Mouse (Mus musculus) cortical plate, adult 2 months (tissue): ENCODE results near the gene Klk12.

Experiments
- CTCF ChIP-seq: fragments of 200-500 bp; IDR thresholded peaks from 2 replicates; pipeline ENCODE4 v1.5.1; 2011; ENCODE audit warnings: mild to moderate bottlenecking, control low read depth, low read length; ENCODE audit not compliant: insufficient read depth; ENCODE audit errors: extremely low read depth
- POLR2A ChIP-seq: fragments of 200-500 bp; IDR thresholded peaks from 2 replicates; pipeline ENCODE4 v1.6.1; 2011; ENCODE audit warnings: mild to moderate bottlenecking, low read length, control low read depth; ENCODE audit not compliant: insufficient read depth; ENCODE audit errors: extremely low read depth

DNA sequence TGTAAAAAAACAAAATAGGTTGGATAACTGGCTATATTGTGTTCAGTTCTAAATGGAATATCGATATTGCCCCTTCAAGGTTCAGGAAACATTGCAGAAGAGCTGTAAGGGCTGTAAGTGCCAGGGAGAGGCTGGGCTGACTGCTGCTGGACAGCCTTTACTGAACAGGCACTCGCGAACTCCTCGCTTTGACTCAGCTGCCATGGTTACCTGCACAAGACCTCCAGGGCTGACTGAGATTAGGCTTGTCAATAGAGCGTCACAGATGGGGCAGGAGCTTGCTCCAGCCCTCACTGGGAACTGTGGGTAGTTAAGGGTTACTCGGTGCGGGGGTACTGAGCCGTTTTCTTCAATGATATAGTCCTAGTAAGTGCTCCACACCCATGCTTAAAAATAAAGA, 2.2 kb upstream of the Klk12 start:
- TF ChIP-seq POLR2A (no peak), CTCF (no peak)
